Mouse (Mus musculus) natural killer cell, adult 2 months (primary cell): ENCODE measurements around the gene Grifin.

Source experiments
- DNase-seq, 2 experiments: peaks; one replicate each; pipeline ENCODE4 v3.0.0; 2022; ENCODE audit warnings: low spot score in 2 of 2

The Grifin gene

GRCm38 (mm10) chr5:140589082-140589774 lies 24.4 kb upstream of the Grifin start:
- DNase-seq: no peak

- DNase-seq: no peak
Observed at GRCm38 (mm10) chr5:140583732-140584368, 19.0 kb upstream of the Grifin start.

- DNase-seq: no peak
Observed at GRCm38 (mm10) chr5:140582995-140583731, 18.3 kb upstream of the Grifin start.

GRCm38 (mm10) chr5:140581569-140581968 lies 16.7 kb upstream of the Grifin start:
- no peak for DNase-seq

- no peak for DNase-seq
Observed at GRCm38 (mm10) chr5:140579771-140580170, 14.9 kb upstream of the Grifin start.

GRCm38 (mm10) chr5:140579221-140579620 lies 14.3 kb upstream of the Grifin start:
- no peak for DNase-seq

- DNase-seq: peak; percentile 48 to 51
Observed at GRCm38 (mm10) chr5:140575381-140575866, 10.6 kb upstream of the Grifin start.

GRCm38 (mm10) chr5:140572611-140573010 lies 7.7 kb upstream of the Grifin start:
- no peak for DNase-seq

- DNase-seq: no peak
Observed at GRCm38 (mm10) chr5:140571673-140572072, 6.8 kb upstream of the Grifin start.

GRCm38 (mm10) chr5:140571201-140571600 lies 6.3 kb upstream of the Grifin start:
- no peak for DNase-seq

GRCm38 (mm10) chr5:140570223-140570870 lies 5.5 kb upstream of the Grifin start:
- DNase-seq: peak; percentile 50 to 64

GRCm38 (mm10) chr5:140569032-140569595 lies 4.2 kb upstream of the Grifin start:
- DNase-seq: no peak

- peak; percentile 67 to 72 for DNase-seq
Observed at GRCm38 (mm10) chr5:140568321-140568970, 3.6 kb upstream of the Grifin start.

- DNase-seq: no peak
Observed at GRCm38 (mm10) chr5:140567751-140568150, 2.9 kb upstream of the Grifin start.

- peak; percentile 89 for DNase-seq
Observed at GRCm38 (mm10) chr5:140567321-140567720, 2.5 kb upstream of the Grifin start.

- DNase-seq: no peak
Observed at GRCm38 (mm10) chr5:140566271-140566670, 1.4 kb upstream of the Grifin start.

- DNase-seq: peak; percentile 63 to 65
Observed at GRCm38 (mm10) chr5:140565856-140566255, 985 bp upstream of the Grifin start.

GRCm38 (mm10) chr5:140565451-140565850 lies 580 bp upstream of the Grifin start:
- no peak for DNase-seq

GRCm38 (mm10) chr5:140562601-140563000 lies 2.3 kb downstream of the Grifin start:
- DNase-seq: no peak

- no peak for DNase-seq
Observed at GRCm38 (mm10) chr5:140556859-140557258, 8.0 kb downstream of the Grifin start.

- DNase-seq: no peak
Observed at GRCm38 (mm10) chr5:140553719-140554118, 11.2 kb downstream of the Grifin start.
